Mouse (Mus musculus) gastrocnemius, adult 2 months (tissue): ENCODE data around the gene Usp9y. TPM values are rescaled to one million over a fixed set of nuclear protein-coding genes. Genes with fewer than 3 reads are reported as not detected.

Experiments
- DNase-seq: peaks from one replicate; pipeline ENCODE4 v3.0.0; 2022
- H3K27ac ChIP-seq: fragments of 200-600 bp; 2 replicates; pipeline ENCODE4 v1.8.1; 2022; ENCODE audit warnings: mild to moderate bottlenecking
- H3K4me3 ChIP-seq: fragments of 200-600 bp; 2 replicates; pipeline ENCODE4 v1.8.1; 2022; ENCODE audit warnings: mild to moderate bottlenecking, moderate library complexity
- CTCF ChIP-seq: fragments of 200-600 bp; IDR thresholded peaks from 2 replicates; pipeline ENCODE4 v1.8.1; 2022; ENCODE audit warnings: antibody characterized with exemption, mild to moderate bottlenecking, moderate library complexity
- intact Hi-C: fragments of 180-260 bp; cut with DNase I; formaldehyde crosslinking; loops from one replicate; pipeline ENCODE4 v1.15.1; 2025
- long read RNA-seq, 2 experiments: library from polyadenylated mRNA; stranded (forward); transcript quantifications; one replicate each; pipeline ENCODE4 v2.0.0; 2021
- total RNA-seq, 2 experiments: library from RNA; stranded (reverse); gene quantifications; 2 replicates each; pipeline ENCODE4 v1.2.3; 2021

Usp9y gene
- total RNA-seq = not detected
- long read RNA-seq, experiment 1 = 0 reads
- long read RNA-seq, experiment 2 = 0 reads

DNA sequence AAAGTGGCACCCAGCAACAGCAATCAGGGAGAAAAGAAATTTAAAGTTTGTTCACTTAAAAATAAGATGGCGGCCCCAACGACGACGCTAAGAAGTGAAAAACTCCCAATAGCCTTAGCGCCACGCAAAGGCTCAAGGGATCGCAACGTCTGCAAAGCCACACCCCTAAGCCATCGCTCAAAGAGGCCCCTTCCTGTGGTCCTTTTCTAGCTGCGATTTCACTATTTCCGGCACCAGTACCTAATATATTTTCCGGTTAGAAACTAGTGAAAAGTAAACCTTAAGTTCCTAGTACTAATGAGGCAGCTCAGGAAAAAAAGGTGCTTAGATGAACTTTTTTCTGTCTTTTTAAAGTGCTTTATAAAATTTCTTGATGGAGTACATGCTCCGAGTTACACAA, at the start of gene Usp9y:
TSS of gene Usp9y (minus strand) at position 101 of the 400 bp plus-strand sequence.
- H3K4me3 ChIP-seq = no peak within 1 kb of the TSS
- intact Hi-C loops = no loop called here
- DNase-seq = no peak
- no peak for TF ChIP-seq CTCF
- H3K27ac ChIP-seq = no peak within 1 kb of the TSS

DNA sequence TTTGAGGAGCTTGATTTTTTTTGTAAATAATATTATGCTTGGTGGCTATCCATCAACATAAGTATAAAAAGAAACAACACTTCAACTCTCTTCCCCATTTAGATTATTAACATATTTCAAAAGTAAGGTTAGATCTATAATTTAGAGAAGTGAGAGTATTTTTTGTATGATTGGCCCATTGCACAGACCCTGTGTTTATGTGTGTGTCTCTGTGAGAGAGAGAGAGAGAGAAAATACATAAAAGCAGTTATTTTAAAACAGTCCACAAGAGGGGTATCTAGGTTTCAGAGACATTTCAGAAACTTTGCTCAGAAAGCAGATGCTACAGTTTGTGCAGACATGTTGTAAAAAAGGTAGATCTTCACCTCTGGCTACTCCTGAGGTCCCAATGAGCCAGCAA, 165.9 kb downstream of the Usp9y start:
- H3K27ac ChIP-seq = no peak overlapping the region
- intact Hi-C loops = no loop called here
- no peak for TF ChIP-seq CTCF
- DNase-seq = no peak
- no peak overlapping the region for H3K4me3 ChIP-seq

DNA sequence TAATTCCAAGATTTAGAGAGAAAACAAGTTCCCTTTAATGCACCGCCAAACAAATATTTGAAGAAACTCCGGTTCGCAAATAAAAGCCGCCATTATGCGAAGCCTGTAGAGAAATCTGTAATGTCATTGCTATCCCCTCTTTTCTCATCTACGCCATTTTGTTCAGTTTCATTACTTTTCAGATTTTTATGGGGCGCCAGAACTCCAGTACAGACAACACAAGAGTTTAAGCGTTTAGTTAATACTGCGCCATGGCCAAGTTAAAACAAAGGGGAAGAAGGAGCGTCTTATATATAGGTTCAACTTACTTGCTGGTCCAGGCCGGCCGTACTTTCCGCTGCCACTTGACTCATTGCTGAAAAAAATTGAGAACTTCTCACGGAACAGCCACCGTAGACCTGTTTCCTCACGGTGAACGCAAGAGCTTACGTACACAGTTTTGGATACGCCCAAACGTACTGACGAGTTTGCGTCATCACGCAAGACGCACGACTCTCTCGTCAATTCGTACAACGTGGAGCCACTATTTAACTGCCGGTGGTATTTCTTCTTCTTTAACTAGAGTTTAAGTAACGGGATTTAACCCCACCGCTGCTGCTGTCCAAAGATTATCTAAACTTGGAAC, 173.3 kb downstream of the Usp9y start, which contains the start of gene Ddx3y:
TSS of gene Ddx3y (minus strand) at position 459 of the 625 bp plus-strand sequence.
- Histone ChIP-seq H3K4me3 (no peak within 1 kb of the TSS), H3K27ac (no peak within 1 kb of the TSS)
- no peak for TF ChIP-seq CTCF
- DNase-seq = peak; percentile 79
- intact Hi-C loops = no loop called here

DNA sequence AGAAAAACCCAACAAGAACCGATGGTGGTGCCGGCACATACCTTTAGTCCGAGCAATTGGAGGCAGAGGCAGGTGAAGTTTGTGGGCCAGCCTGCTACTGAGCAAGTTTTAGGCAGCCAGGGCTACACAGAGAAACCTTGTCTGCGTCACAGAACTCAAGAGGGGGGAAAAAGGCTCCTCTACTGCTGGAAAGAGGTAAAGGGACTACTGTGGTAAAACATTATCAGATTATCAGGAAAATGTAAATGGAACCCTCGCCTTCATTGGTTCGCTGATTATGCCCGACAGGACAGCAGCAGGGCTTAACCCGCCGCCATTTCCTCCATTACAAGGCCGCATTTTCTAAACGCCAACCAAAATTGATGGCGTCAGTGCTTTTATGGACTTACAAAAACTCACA, 173.8 kb downstream of the Usp9y start:
- intact Hi-C loops = no loop called here
- Histone ChIP-seq H3K27ac (no peak overlapping the region), H3K4me3 (no peak overlapping the region)
- TF ChIP-seq CTCF = no peak
- peak; percentile 21 for DNase-seq

Other genes with a start within 250 kb of the Usp9y start
- gene Uty, start 214.0 kb downstream of the Usp9y start, total RNA-seq = 10 to 100 TPM in 1 of 2 experiments, not detected in 1; 16.7 TPM
- 10 to 100 TPM in 1 of 2 experiments, not detected in 1; 68.8 TPM for gene Ddx3y, start 173.2 kb downstream of the Usp9y start, total RNA-seq